Mouse (Mus musculus): ENCODE results near the gene Zfp277.

The Zfp277 gene

GRCm38 (mm10) chr12:40378621-40379537 is 66.8 kb downstream of the Zfp277 start:
- no peak for DNase-seq (ENCODE audit: low spot score in 2 of 2)

- no peak for DNase-seq (ENCODE audit: low spot score in 2 of 2)
These were observed 93.8 kb downstream of the Zfp277 start for GRCm38 (mm10) chr12:40351879-40352278.

GRCm38 (mm10) chr12:40348251-40348650 is 97.5 kb downstream of the Zfp277 start:
- DNase-seq (ENCODE audit: low spot score in 2 of 2): no peak

- DNase-seq (ENCODE audit: low spot score in 2 of 2): no peak
These were observed 98.5 kb downstream of the Zfp277 start for GRCm38 (mm10) chr12:40347060-40347698.

GRCm38 (mm10) chr12:40341443-40341842 is 104.3 kb downstream of the Zfp277 start:
- no peak for DNase-seq (ENCODE audit: low spot score in 2 of 2)

GRCm38 (mm10) chr12:40335303-40335702 is 110.4 kb downstream of the Zfp277 start:
- no peak for DNase-seq (ENCODE audit: low spot score in 2 of 2)

- no peak for DNase-seq (ENCODE audit: low spot score in 2 of 2)
These were observed 114.2 kb downstream of the Zfp277 start for GRCm38 (mm10) chr12:40331467-40331866.

GRCm38 (mm10) chr12:40327012-40327660 is 118.6 kb downstream of the Zfp277 start:
- no peak for DNase-seq (ENCODE audit: low spot score in 2 of 2)

- no peak for DNase-seq (ENCODE audit: low spot score in 2 of 2)
These were observed 120.1 kb downstream of the Zfp277 start for GRCm38 (mm10) chr12:40325582-40325981.

- DNase-seq (ENCODE audit: low spot score in 2 of 2): no peak
These were observed 120.9 kb downstream of the Zfp277 start for GRCm38 (mm10) chr12:40324819-40325218.

- DNase-seq (ENCODE audit: low spot score in 2 of 2): no peak
These were observed 130.6 kb downstream of the Zfp277 start for GRCm38 (mm10) chr12:40315146-40315545.

GRCm38 (mm10) chr12:40303960-40304359 is 141.7 kb downstream of the Zfp277 start:
- no peak for DNase-seq (ENCODE audit: low spot score in 2 of 2)

- DNase-seq (ENCODE audit: low spot score in 2 of 2): no peak
These were observed 147.1 kb downstream of the Zfp277 start for GRCm38 (mm10) chr12:40298636-40299035.

GRCm38 (mm10) chr12:40286539-40286938 is 159.2 kb downstream of the Zfp277 start:
- DNase-seq (ENCODE audit: low spot score in 2 of 2): no peak

GRCm38 (mm10) chr12:40280596-40281325 is 164.9 kb downstream of the Zfp277 start:
- no peak for DNase-seq (ENCODE audit: low spot score in 2 of 2)

- DNase-seq (ENCODE audit: low spot score in 2 of 2): no peak
These were observed 168.1 kb downstream of the Zfp277 start for GRCm38 (mm10) chr12:40277581-40277980.

GRCm38 (mm10) chr12:40274931-40275330 is 170.8 kb downstream of the Zfp277 start:
- DNase-seq (ENCODE audit: low spot score in 2 of 2): no peak

- DNase-seq (ENCODE audit: low spot score in 2 of 2): no peak
These were observed 172.4 kb downstream of the Zfp277 start for GRCm38 (mm10) chr12:40273339-40273738.

GRCm38 (mm10) chr12:40272710-40273109 is 173.0 kb downstream of the Zfp277 start:
- no peak for DNase-seq (ENCODE audit: low spot score in 2 of 2)

GRCm38 (mm10) chr12:40268313-40268712 is 177.4 kb downstream of the Zfp277 start:
- DNase-seq (ENCODE audit: low spot score in 2 of 2): no peak
